Mouse (Mus musculus): ENCODE measurements around the gene Lrrc8d. TPM values are rescaled to one million over a fixed set of nuclear protein-coding genes. Genes with fewer than 3 reads are reported as not detected.

Gene Lrrc8d
- total and polyA plus RNA-seq, 3 experiments: 11.4 to 258 (median 21.9) TPM

DNA sequence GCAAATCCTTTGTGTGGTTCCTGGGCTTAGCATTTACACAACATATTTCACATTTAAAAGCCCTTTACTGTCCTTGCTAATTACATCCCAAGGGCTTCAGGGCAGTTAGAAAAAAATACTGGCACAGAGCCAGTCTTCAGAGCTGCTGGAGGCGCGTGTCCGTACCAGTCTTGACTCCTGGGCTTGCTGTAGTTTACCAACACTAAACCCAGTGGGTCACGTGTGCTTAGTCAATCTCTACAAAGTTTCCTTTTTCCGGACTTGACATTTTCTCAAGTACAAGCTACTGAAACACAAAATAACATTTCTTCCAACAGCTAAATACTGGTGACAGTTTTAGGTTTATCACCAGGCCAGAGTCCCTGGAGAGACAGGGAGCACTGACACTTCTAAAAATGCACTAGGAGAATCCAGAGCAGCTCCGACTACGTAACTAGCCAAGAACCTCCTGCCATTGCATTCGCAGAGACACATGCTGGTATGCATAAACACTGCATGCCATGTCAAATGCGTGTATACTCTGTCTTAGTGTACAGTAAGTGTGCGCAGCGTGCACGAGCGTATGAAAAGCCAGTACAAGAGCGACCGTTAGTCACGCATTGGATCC is 168.2 kb downstream of the Lrrc8d start:
- Histone ChIP-seq H3K9me3 (replicated peaks; ENCODE audit: insufficient read depth, low read length) (no peaks in the 10 kb centered on the region), H3K4me1 (ENCODE audit: control insufficient read depth in 1 of 2, insufficient read depth in 2 of 2, low read length in 2 of 2) (peaks cover 2 to 13% of the 10 kb centered on the region in 2 experiments; a peak in 3 of 4 replicates), H3K4me3 (ENCODE audit: control insufficient read depth in 1 of 2, insufficient read depth in 1 of 2, low read depth in 2 of 2, low read length in 2 of 2) (peak overlapping the region in 1 of 2 experiments; percentile 42; a peak in 3 of 4 replicates), H3K36me3 (ENCODE audit: control insufficient read depth in 1 of 2, insufficient read depth in 2 of 2, low read length in 2 of 2) (peaks cover 0 to 7% of the 10 kb centered on the region in 2 experiments; a peak in 2 of 4 replicates), H3K9ac (ENCODE audit: control insufficient read depth, low read depth, low read length, poor library complexity, severe bottlenecking) (no peak overlapping the region), H3K79me2 (ENCODE audit: control insufficient read depth, insufficient read depth, low read length, poor library complexity) (no peaks in the 10 kb centered on the region), H3K27me3 (ENCODE audit: control insufficient read depth in 1 of 2, insufficient read depth in 2 of 2, low read length in 2 of 2) (no peaks in the 10 kb centered on the region), H3K27ac (ENCODE audit: control insufficient read depth, low read depth, low read length) (no peak overlapping the region)
- peak; percentile 40 for DNase-seq (ENCODE audit: low read depth, low spot score)
- no peak for TF ChIP-seq RAD21 (IDR thresholded peaks at IDR 0.05; ENCODE audit: low read depth, low read length)
- TF ChIP-seq NELFE (IDR thresholded peaks at IDR 0.05; ENCODE audit: low read depth, low read length): no peak
- no peak for TF ChIP-seq JUND (IDR thresholded peaks at IDR 0.05; ENCODE audit: low read depth, low read length)
- no peak for TF ChIP-seq MAFK (IDR thresholded peaks at IDR 0.05; ENCODE audit: borderline replicate concordance, low read depth, low read length)
- TF ChIP-seq MAX (IDR thresholded peaks at IDR 0.05; ENCODE audit: low read length): no peak
- TF ChIP-seq MXI1 (IDR thresholded peaks at IDR 0.05; ENCODE audit: low read depth, low read length): no peak
- no peak for TF ChIP-seq NRF1 (IDR thresholded peaks at IDR 0.05; ENCODE audit: insufficient read depth, low read depth, low read length, poor library complexity, severe bottlenecking)
- no peak for TF ChIP-seq GABPA (IDR thresholded peaks at IDR 0.05; ENCODE audit: low read depth, low read length)
- peak; percentile 59 for TF ChIP-seq ZNF384 (IDR thresholded peaks at IDR 0.05; ENCODE audit: low read depth, low read length)
- no peak for TF ChIP-seq RCOR1 (IDR thresholded peaks at IDR 0.05; ENCODE audit: low read depth, low read length)
- TF ChIP-seq ZKSCAN1 (IDR thresholded peaks at IDR 0.05; ENCODE audit: low read depth, low read length): no peak
- no peak for TF ChIP-seq MYB (IDR thresholded peaks at IDR 0.05; ENCODE audit: low read depth, low read length)
- no peak for TF ChIP-seq E2F4 (IDR thresholded peaks at IDR 0.05; ENCODE audit: borderline replicate concordance, low read depth, low read length)
- no peak for TF ChIP-seq KAT2A (conservative IDR thresholded peaks at IDR 0.05; ENCODE audit: low read depth, low read length)
- TF ChIP-seq SMC3 (IDR thresholded peaks at IDR 0.05; ENCODE audit: low read depth, low read length): 0 out of 2 replicates have a peak, but pooled peaks have one; percentile 1
- no peak for TF ChIP-seq TBP (IDR thresholded peaks at IDR 0.05; ENCODE audit: low read depth, low read length)
- TF ChIP-seq USF1 (IDR thresholded peaks at IDR 0.05; ENCODE audit: low read depth, low read length): peak; percentile 76

DNA sequence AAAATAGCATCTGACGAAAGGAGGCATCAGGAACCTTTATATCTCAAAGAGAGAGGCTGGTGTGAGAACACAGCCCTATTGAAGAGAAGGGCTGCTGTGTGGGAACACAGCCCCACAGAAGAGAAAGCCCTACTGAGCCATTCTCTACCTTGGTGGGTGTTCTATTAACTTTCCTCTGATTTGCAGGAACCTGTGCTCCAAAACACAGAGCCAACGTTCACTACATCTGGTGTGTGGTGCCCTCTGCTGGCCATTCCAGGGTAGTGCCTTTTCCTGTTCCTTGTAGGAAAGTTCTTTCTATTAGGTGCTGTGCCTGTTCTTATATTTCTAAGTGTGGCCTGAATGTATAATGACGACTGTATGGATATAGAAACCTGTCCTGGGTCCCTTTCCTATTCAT is 168.8 kb downstream of the Lrrc8d start:
- H3K36me3 ChIP-seq (ENCODE audit: control insufficient read depth in 1 of 2, insufficient read depth in 2 of 2, low read length in 2 of 2): peaks cover 0 to 8% of the 10 kb centered on the region in 2 experiments; a peak in 2 of 4 replicates
- no peak overlapping the region for H3K27ac ChIP-seq (ENCODE audit: control insufficient read depth, low read depth, low read length)
- H3K4me3 ChIP-seq (ENCODE audit: control insufficient read depth in 1 of 2, insufficient read depth in 1 of 2, low read depth in 2 of 2, low read length in 2 of 2): no peak overlapping the region
- H3K27me3 ChIP-seq (ENCODE audit: control insufficient read depth in 1 of 2, insufficient read depth in 2 of 2, low read length in 2 of 2): no peaks in the 10 kb centered on the region
- no peaks in the 10 kb centered on the region for H3K79me2 ChIP-seq (ENCODE audit: control insufficient read depth, insufficient read depth, low read length, poor library complexity)
- peaks cover 4 to 14% of the 10 kb centered on the region in 2 experiments; a peak in 3 of 4 replicates for H3K4me1 ChIP-seq (ENCODE audit: control insufficient read depth in 1 of 2, insufficient read depth in 2 of 2, low read length in 2 of 2)
- DNase-seq (ENCODE audit: low read depth, low spot score): peak; percentile 85
- no peaks in the 10 kb centered on the region for H3K9me3 ChIP-seq (replicated peaks; ENCODE audit: insufficient read depth, low read length)
- H3K9ac ChIP-seq (ENCODE audit: control insufficient read depth, low read depth, low read length, poor library complexity, severe bottlenecking): no peak overlapping the region
- TF ChIP-seq ZC3H11A (IDR thresholded peaks at IDR 0.05; ENCODE audit: low read depth, low read length) (peak; percentile 99), SMC3 (IDR thresholded peaks at IDR 0.05; ENCODE audit: low read depth, low read length) (peak; percentile 99), MYB (IDR thresholded peaks at IDR 0.05; ENCODE audit: low read depth, low read length) (no peak), BHLHE40 (IDR thresholded peaks at IDR 0.05; ENCODE audit: borderline replicate concordance, low read depth, low read length) (no peak; the same call in 1 of the 2 replicates), TAL1 (IDR thresholded peaks at IDR 0.05; ENCODE audit: low read length) (no peak), GATA1 (IDR thresholded peaks at IDR 0.05; ENCODE audit: low read depth, low read length) (no peak), RCOR1 (IDR thresholded peaks at IDR 0.05; ENCODE audit: low read depth, low read length) (no peak), GABPA (IDR thresholded peaks at IDR 0.05; ENCODE audit: low read depth, low read length) (no peak), CHD2 (IDR thresholded peaks at IDR 0.05; ENCODE audit: low read length) (no peak), JUND (IDR thresholded peaks at IDR 0.05; ENCODE audit: low read depth, low read length) (peak; percentile 52; the same call in 1 of the 2 replicates), ZKSCAN1 (IDR thresholded peaks at IDR 0.05; ENCODE audit: low read depth, low read length) (no peak; the same call in 1 of the 2 replicates), POLR2AphosphoS2 (IDR thresholded peaks at IDR 0.05; ENCODE audit: low read length) (no peak), KAT2A (conservative IDR thresholded peaks at IDR 0.05; ENCODE audit: low read depth, low read length) (no peak), POLR2A (IDR thresholded peaks at IDR 0.05; ENCODE audit: control insufficient read depth in 1 of 2, insufficient read depth in 1 of 2, low read depth in 1 of 2, low read length in 2 of 2, poor library complexity in 1 of 2) (no peak), TCF12 (IDR thresholded peaks at IDR 0.05; ENCODE audit: low read depth, low read length) (no peak), EP300 (IDR thresholded peaks at IDR 0.05; ENCODE audit: low read depth in 1 of 2, low read length in 2 of 2) (no peak), MAZ (IDR thresholded peaks at IDR 0.05; ENCODE audit: low read depth, low read length) (no peak), E2F4 (IDR thresholded peaks at IDR 0.05; ENCODE audit: borderline replicate concordance, low read depth, low read length) (no peak), HCFC1 (IDR thresholded peaks at IDR 0.05; ENCODE audit: low read depth, low read length) (no peak), MAFK (IDR thresholded peaks at IDR 0.05; ENCODE audit: borderline replicate concordance, low read depth, low read length) (no peak), POLR2AphosphoS5 (IDR thresholded peaks at IDR 0.05; ENCODE audit: borderline replicate concordance, low read depth, low read length) (no peak), NRF1 (IDR thresholded peaks at IDR 0.05; ENCODE audit: insufficient read depth, low read depth, low read length, poor library complexity, severe bottlenecking) (no peak), MAX (IDR thresholded peaks at IDR 0.05; ENCODE audit: low read length) (no peak)

Data from MEL (cell line).